Mouse (Mus musculus): ENCODE data around the gene Mrpl10. TPM values are rescaled to one million over a fixed set of nuclear protein-coding genes. Genes with fewer than 3 reads are reported as not detected.

Gene Mrpl10
- polyA plus RNA-seq, 1 experiment from 2014 or later = 62.0 TPM

GRCm38 (mm10) chr11:97082977-97083376, 41.6 kb downstream of the Mrpl10 start:
- H3K27me3 ChIP-seq = peaks cover 3% of the 10 kb centered on the region; the same call in 1 of the 2 replicates
- H3K4me2 ChIP-seq (replicated peaks) = no peak overlapping the region
- H3K9ac ChIP-seq (replicated peaks) = no peak overlapping the region
- ATAC-seq = no peak
- no peak overlapping the region for H3K27ac ChIP-seq
- peaks cover 4% of the 10 kb centered on the region; the same call in 1 of the 2 replicates for H3K4me1 ChIP-seq (replicated peaks)
- WGBS = 49% methylated on average over 11 of the region's 11 CpGs
- no peak overlapping the region for H3K4me3 ChIP-seq (replicated peaks)
- H3K36me3 ChIP-seq = no peaks in the 10 kb centered on the region
- H3K9me3 ChIP-seq = 0 out of 2 replicates have a peak, but pooled peaks cover 3% of the 10 kb centered on the region

GRCm38 (mm10) chr11:97083401-97084140, 42.2 kb downstream of the Mrpl10 start:
- H3K9me3 ChIP-seq = 0 out of 2 replicates have a peak, but pooled peaks cover 3% of the 10 kb centered on the region
- 43% methylated on average over 22 of the region's 22 CpGs for WGBS
- no peak for ATAC-seq
- H3K9ac ChIP-seq (replicated peaks) = no peak overlapping the region
- H3K27ac ChIP-seq = no peak overlapping the region
- H3K27me3 ChIP-seq = peaks cover 3% of the 10 kb centered on the region; the same call in 1 of the 2 replicates
- no peaks in the 10 kb centered on the region for H3K36me3 ChIP-seq
- peaks cover 4% of the 10 kb centered on the region; the same call in 1 of the 2 replicates for H3K4me1 ChIP-seq (replicated peaks)
- H3K4me2 ChIP-seq (replicated peaks) = no peak overlapping the region
- H3K4me3 ChIP-seq (replicated peaks) = no peak overlapping the region

GRCm38 (mm10) chr11:97084821-97085505, 43.6 kb downstream of the Mrpl10 start:
- Histone ChIP-seq H3K9ac (replicated peaks) (no peak overlapping the region), H3K9me3 (peaks cover 11% of the 10 kb centered on the region; the same call in 1 of the 2 replicates), H3K4me3 (replicated peaks) (no peak overlapping the region), H3K4me2 (replicated peaks) (no peak overlapping the region), H3K36me3 (no peaks in the 10 kb centered on the region), H3K4me1 (replicated peaks) (peaks cover 4% of the 10 kb centered on the region; the same call in 1 of the 2 replicates), H3K27ac (no peak overlapping the region), H3K27me3 (peaks cover 3% of the 10 kb centered on the region; the same call in 1 of the 2 replicates)
- ATAC-seq = no peak
- WGBS = 89% methylated on average over 15 of the region's 15 CpGs

GRCm38 (mm10) chr11:97086365-97086764, 45.0 kb downstream of the Mrpl10 start:
- Histone ChIP-seq H3K4me2 (replicated peaks) (no peak overlapping the region), H3K27me3 (peaks cover 3% of the 10 kb centered on the region; the same call in 1 of the 2 replicates), H3K9me3 (peaks cover 11% of the 10 kb centered on the region; the same call in 1 of the 2 replicates), H3K9ac (replicated peaks) (no peak overlapping the region), H3K4me1 (replicated peaks) (no peaks in the 10 kb centered on the region), H3K36me3 (no peaks in the 10 kb centered on the region), H3K27ac (no peak overlapping the region), H3K4me3 (replicated peaks) (no peak overlapping the region)
- ATAC-seq = no peak
- WGBS = 74% methylated on average over 6 of the region's 6 CpGs

GRCm38 (mm10) chr11:97094600-97094999, 53.2 kb downstream of the Mrpl10 start:
- WGBS = 68% methylated on average over 2 of the region's 2 CpGs
- Histone ChIP-seq H3K4me1 (replicated peaks) (no peaks in the 10 kb centered on the region), H3K9ac (replicated peaks) (no peak overlapping the region)

GRCm38 (mm10) chr11:97098791-97099190, 57.4 kb downstream of the Mrpl10 start:
- ATAC-seq = no peak
- no peaks in the 10 kb centered on the region for H3K36me3 ChIP-seq
- H3K27ac ChIP-seq = no peak overlapping the region
- no peak overlapping the region for H3K4me2 ChIP-seq (replicated peaks)
- peaks cover 35% of the 10 kb centered on the region for H3K27me3 ChIP-seq
- H3K9ac ChIP-seq (replicated peaks) = no peak overlapping the region
- H3K4me1 ChIP-seq (replicated peaks) = no peaks in the 10 kb centered on the region
- 27% methylated on average over 18 of the region's 18 CpGs for WGBS
- no peaks in the 10 kb centered on the region for H3K9me3 ChIP-seq
- no peak overlapping the region for H3K4me3 ChIP-seq (replicated peaks)

More at GRCm38 (mm10) chr11:97094600-97094999, 53.2 kb downstream of the Mrpl10 start:
- H3K36me3 ChIP-seq = no peaks in the 10 kb centered on the region
- H3K27ac ChIP-seq = no peak overlapping the region
- ATAC-seq = no peak
- H3K9me3 ChIP-seq = no peaks in the 10 kb centered on the region; the same call in 1 of the 2 replicates
- no peak overlapping the region for H3K4me3 ChIP-seq (replicated peaks)
- peaks cover 29% of the 10 kb centered on the region for H3K27me3 ChIP-seq
- H3K4me2 ChIP-seq (replicated peaks) = no peak overlapping the region

Small RNA genes lying within 50 kb of the gene (microRNA-seq; reads per million reads assigned to microRNA genes)
- gene Mir8103 = 1.0 reads per million

Other genes with a start within 250 kb of the Mrpl10 start
- 67.8 and 69.0 TPM in 2 replicates for gene Nfe2l1, start 211.6 kb upstream of the Mrpl10 start, polyA plus RNA-seq (2015; fragmentation: Nextera tagmentation; extraction: Ambion mirVana)
- gene Copz2, start 191.7 kb upstream of the Mrpl10 start, polyA plus RNA-seq (2015; fragmentation: Nextera tagmentation; extraction: Ambion mirVana) = 14.8 and 19.7 TPM in 2 replicates
- gene Cdk5rap3, start 125.1 kb upstream of the Mrpl10 start, polyA plus RNA-seq (2015; fragmentation: Nextera tagmentation; extraction: Ambion mirVana) = 103 and 104 TPM in 2 replicates
- 0.10 TPM in 1 of 2 replicates, not detected in the other for gene Prr15l, start 113.5 kb upstream of the Mrpl10 start, polyA plus RNA-seq (2015; fragmentation: Nextera tagmentation; extraction: Ambion mirVana)
- 18.2 and 18.3 TPM in 2 replicates for gene Pnpo, start 97.6 kb upstream of the Mrpl10 start, polyA plus RNA-seq (2015; fragmentation: Nextera tagmentation; extraction: Ambion mirVana)
- gene Sp2, start 58.6 kb upstream of the Mrpl10 start, polyA plus RNA-seq (2015; fragmentation: Nextera tagmentation; extraction: Ambion mirVana) = 18.5 and 19.6 TPM in 2 replicates
- gene Sp6, start 28.2 kb upstream of the Mrpl10 start, polyA plus RNA-seq (2015; fragmentation: Nextera tagmentation; extraction: Ambion mirVana) = 0.07 and 0.13 TPM in 2 replicates
- gene Scrn2, start 11.6 kb upstream of the Mrpl10 start, polyA plus RNA-seq (2015; fragmentation: Nextera tagmentation; extraction: Ambion mirVana) = 18.4 and 18.6 TPM in 2 replicates
- gene Lrrc46, start 153 bp upstream of the Mrpl10 start, polyA plus RNA-seq (2015; fragmentation: Nextera tagmentation; extraction: Ambion mirVana) = 2.5 and 3.2 TPM in 2 replicates
- gene Osbpl7, start 9.1 kb downstream of the Mrpl10 start, polyA plus RNA-seq (2015; fragmentation: Nextera tagmentation; extraction: Ambion mirVana) = 11.3 and 11.8 TPM in 2 replicates
- 0.08 and 0.16 TPM in 2 replicates for gene Tbx21, start 73.8 kb downstream of the Mrpl10 start, polyA plus RNA-seq (2015; fragmentation: Nextera tagmentation; extraction: Ambion mirVana)
- 5.6 and 6.7 TPM in 2 replicates for gene Tbkbp1, start 109.9 kb downstream of the Mrpl10 start, polyA plus RNA-seq (2015; fragmentation: Nextera tagmentation; extraction: Ambion mirVana)
- gene Kpnb1, start 146.3 kb downstream of the Mrpl10 start, polyA plus RNA-seq (2015; fragmentation: Nextera tagmentation; extraction: Ambion mirVana) = 43.0 and 47.3 TPM in 2 replicates
- 146 and 156 TPM in 2 replicates for gene Npepps, start 239.1 kb downstream of the Mrpl10 start, polyA plus RNA-seq (2015; fragmentation: Nextera tagmentation; extraction: Ambion mirVana)